Mouse (Mus musculus) layer of hippocampus, adult 9-10 months (tissue): Measurements from ENCODE around the gene Gm10324.
"Not testable (repeated sequence)": the region's sequence is repeated elsewhere in the genome, so short reads cannot be mapped to it uniquely, and the experiment has no call there.

Experiments used
- DNase-seq: peaks from one replicate; pipeline ENCODE4 v3.0.0; 2022; ENCODE audit warnings: low spot score

Gm10324 gene

DNA sequence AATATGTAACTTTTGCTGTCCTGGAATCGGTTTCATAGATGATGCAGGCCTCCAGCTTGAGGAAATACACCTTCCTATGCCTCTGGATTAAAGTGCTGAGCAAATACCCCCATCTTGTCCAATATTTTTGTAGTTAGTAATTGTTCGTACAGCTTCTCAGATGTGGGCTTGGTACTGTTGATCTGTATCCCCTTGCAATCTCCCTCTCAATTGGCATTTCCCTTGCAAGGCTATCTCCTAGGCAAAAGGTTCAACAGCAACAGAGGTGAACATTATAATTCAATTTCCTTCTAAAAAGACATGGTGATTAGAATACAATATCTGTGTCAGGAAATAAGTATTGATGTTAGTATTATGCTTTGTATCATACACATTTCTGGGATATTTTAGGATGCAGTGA is at the start of gene Gm10324:
TSS of gene Gm10324 (plus strand) at position 301 of the 400 bp plus-strand sequence.
- not testable (repeated sequence) for DNase-seq
